Mouse (Mus musculus) lung, postnatal 14 days (tissue): ENCODE measurements at regions not wholly inside any gene's neighbourhood (a gene's known extent, or its start where the extent isn't known, plus 50 kb on each side); places are given as distances from the start of the nearest gene placed in this dataset.

Source experiments
- DNase-seq: peaks from one replicate; pipeline ENCODE4 v3.0.0; 2021

GRCm38 (mm10) chr3:70216096-70216495 lies 208.7 kb downstream of the Otol1 start:
- no peak for DNase-seq

GRCm38 (mm10) chr3:70218757-70219360 lies 211.4 kb downstream of the Otol1 start:
- no peak for DNase-seq

DNA sequence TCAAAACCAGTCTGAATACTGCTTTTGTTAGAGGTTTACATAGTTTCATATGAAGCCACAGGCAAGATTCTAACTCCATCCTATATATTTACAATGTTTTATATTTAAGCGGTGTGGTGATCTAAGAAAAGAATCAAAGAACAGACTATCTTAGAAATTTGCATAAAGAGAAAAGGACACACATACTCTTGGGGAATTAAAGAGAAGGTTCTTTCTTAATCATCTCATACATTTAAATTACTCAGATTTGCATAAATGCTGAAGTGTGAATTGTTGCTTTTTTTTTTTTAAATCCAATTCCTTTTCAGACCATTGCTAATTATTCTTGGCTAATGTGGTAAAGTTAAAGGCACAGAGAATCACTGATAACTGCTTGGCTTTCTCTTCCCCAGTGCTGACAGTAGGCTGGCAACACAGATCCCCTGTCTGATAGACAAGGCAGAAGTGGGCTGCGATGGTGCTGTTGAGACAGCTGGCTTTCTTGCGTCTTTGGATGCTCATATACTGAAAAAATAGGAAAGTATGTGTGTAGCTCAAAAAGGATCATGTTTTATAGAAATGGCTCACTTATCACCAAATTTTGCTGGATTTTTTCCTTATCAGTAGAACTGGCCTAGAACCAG lies 216.1 kb downstream of the Otol1 start:
- no peak for DNase-seq

GRCm38 (mm10) chr3:70224846-70225245 lies 217.4 kb downstream of the Otol1 start:
- DNase-seq, result no peak

DNA sequence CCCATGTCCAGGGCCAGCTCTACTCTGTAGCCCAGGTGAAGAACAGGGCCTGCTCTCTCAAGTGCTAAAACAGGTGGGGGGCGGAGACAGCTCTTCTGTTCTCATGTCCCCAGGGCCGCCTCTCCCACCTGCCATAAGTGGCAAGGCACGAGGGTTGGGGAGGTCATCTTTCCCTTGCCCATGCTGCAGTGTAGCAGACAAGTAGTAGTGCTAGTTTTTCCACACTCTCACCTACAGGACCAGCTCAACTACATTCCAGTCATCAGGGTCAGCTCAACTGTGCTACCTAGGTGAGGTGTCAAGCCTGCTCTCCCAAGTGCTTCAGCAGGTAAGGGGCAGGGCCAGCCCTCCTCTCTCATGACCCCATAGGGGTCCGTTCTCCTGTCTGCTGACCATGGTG lies 219.8 kb downstream of the Otol1 start:
- no peak for DNase-seq

DNA sequence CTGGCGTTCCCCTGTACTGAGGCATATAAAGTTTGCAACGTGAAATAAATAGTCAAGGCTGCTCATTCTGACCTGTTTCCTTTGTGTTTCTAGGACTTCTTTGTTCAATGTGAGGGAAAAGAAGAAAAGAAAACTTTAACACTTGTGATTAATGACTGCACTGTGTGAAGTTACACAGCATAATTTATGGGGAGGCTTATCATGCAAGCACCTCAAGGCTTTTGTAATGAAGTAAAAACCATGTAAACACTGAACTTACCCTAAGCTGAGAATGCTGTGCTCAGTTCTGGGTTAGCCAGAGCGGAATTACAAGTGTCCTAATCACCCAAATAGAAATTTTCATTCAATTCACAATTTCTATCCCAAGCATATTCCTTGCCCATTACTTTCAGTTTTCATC lies 241.2 kb downstream of the Otol1 start:
- DNase-seq, result no peak

- DNase-seq, result no peak
Measured at GRCm38 (mm10) chr3:70249922-70250321, 242.5 kb downstream of the Otol1 start.

DNA sequence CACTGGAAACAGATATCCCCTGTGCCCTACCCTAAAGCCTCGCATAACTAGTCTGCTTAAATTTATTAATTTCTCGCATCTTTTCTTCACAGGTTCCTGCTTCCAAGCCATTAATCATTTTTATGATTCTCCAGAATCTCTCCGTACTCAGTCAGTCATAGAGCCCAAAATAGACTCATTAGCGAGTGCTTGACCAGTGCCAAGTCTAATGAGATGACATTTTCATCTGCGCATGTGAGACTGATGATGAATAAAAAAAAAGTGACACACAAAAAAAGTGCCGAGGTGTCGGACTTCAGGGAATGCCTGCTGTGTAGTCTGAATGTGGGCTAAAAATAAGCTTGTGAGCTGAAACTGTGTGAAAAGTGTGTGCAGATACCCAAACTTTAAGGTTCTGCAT lies 243.3 kb downstream of the Otol1 start:
- no peak for DNase-seq

GRCm38 (mm10) chr3:70263318-70263717 lies 255.9 kb downstream of the Otol1 start:
- no peak for DNase-seq

DNA sequence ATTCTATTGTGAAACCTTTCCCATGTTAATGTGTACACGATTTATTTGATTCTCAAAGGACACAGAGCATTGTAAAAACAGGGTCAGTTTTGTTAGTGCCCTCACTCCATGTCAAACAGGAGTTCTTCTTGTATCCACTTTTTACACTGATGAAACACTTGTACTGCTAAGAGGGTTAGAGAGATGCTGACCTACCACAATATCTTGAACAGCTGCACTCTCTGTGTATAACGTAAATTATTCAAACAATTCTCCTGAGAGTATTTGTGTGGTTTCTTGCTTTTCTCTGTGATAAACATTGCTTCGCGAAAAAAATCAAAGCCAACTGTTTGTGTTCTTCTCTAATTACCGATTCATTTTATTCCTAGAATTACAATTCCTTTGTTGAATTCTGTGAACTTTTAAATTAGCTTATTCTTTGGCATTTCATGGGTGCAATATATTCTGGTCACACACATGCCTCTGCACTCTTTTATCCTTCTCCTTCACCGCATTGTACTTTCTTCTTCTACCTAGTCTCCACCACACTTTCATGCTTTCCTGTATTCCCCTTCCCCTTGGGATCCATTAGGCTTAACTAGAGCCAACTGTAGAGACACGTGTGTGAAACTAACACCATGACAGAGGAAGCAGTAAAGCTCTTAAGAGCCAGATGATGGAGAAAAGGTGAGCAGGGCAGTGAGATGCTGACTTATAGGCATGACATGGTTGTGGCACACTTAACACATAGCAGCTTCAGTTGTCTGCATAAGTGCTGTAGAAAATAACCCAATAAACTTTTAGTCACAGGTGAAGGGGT lies 281.4 kb downstream of the Otol1 start:
- no peak for DNase-seq

DNA sequence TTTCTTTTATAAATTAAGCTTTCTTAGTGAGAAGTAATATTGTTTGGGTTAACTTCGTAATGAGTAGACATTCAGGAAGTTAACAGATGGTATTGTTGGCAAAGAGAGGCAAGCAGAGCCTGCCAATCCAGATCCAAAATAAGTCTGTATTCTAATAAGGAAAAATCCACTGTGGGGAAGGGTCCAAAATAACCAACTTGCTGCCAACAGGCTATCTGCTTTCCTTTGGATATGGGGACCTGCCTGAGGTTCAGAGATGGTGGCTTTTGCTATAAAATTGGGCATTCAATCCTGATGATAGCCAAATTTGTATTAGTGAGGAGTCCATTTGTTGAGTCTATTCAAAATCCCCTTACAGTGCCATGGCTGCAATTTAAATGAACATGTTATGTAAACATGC lies 300.1 kb downstream of the Otol1 start:
- no peak for DNase-seq

DNA sequence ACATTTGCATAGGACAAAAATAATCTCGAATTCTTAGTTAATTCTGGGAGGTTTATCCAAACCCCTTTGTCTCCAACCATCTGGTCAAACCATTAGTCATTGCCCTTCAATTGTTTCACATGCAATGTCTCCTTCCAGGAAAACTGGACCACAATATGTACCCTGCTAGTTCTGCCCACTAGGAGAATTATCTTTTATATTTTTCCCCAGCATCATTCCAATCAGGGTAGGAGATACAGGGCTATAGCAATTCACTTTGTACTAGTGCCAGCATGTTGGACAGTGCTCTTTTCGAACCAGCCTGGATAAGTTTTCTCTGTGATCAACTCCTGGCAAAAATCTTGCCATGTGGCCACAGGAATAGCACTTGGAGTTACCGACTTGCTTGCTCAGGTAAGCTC lies 300.6 kb downstream of the Otol1 start:
- no peak for DNase-seq

- no peak for DNase-seq
Measured at GRCm38 (mm10) chr3:70309304-70309703, 301.9 kb downstream of the Otol1 start.

- DNase-seq, result no peak
Measured at GRCm38 (mm10) chr3:70311055-70311454, 303.6 kb downstream of the Otol1 start.

DNA sequence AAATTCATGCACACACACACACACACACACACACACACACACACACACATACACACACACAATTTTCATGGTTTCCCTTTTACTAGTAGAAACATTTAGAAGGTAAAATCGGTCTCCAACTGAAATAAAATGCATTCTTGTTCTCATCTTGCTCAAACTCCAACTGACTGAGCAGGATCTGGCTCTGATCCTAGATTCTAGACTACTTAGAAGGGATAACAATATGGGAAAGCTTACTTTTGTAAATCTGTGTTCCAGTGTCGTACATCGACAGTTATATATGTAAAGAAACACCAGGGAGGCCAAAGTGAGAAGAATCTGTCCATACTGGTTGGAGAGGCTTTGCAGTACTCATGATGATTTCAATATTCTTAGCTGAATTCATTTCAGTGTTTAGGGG lies 304.6 kb downstream of the Otol1 start:
- no peak for DNase-seq

GRCm38 (mm10) chr3:70313119-70313868 lies 305.9 kb downstream of the Otol1 start:
- no peak for DNase-seq

- DNase-seq, result no peak
Measured at GRCm38 (mm10) chr3:70314239-70314638, 306.8 kb downstream of the Otol1 start.

GRCm38 (mm10) chr3:70318377-70318776 lies 311.0 kb downstream of the Otol1 start:
- no peak for DNase-seq

DNA sequence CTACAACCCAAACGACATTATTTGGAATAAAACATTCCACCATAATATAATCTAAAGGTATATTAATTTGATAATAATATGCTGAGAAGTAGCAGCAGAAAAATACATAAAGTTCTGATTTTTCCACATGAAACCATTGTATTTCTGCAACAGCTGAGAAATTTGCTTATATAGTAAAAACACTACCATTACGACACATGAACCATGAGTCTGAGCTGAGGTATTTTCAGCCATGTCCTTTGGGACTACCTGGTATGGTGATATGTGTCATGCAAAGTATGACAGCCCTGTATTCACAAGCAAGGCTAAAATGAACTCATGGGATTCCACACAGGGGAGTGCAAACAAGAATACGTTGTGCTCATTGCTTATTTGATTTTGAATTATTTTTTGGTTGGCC lies 311.7 kb downstream of the Otol1 start:
- no peak for DNase-seq

- DNase-seq, result no peak
Measured at GRCm38 (mm10) chr3:70321161-70321657, 313.8 kb downstream of the Otol1 start.

GRCm38 (mm10) chr3:70324692-70325091 lies 317.3 kb downstream of the Otol1 start:
- DNase-seq, result no peak
